Comparison of ENCODE assay signal across 18 mouse cellular contexts in genomic region chr16:19062557-19063400, GRCm38 (mm10).
"Had no signal": no experiment of that assay in that cellular context is flagged by ENCODE, and none has a peak within 500 bp of the region (broad histone marks: within the 10 kb centered on the region; RNA-seq: fewer than 3 reads in every experiment).

No protein-coding gene starts in this region.

- H3K9me3 ChIP-seq: liver, embryonic 12.5 days; lung, embryonic 15.5 days; megakaryocyte, embryonic 14.5 days; midbrain, embryonic 13.5 days; midbrain, embryonic 15.5 days; neural tube, embryonic 12.5 days; stomach, embryonic 15.5 days had no signal

- H3K4me2 ChIP-seq: liver, embryonic 12.5 days; lung, embryonic 15.5 days; midbrain, embryonic 11.5 days; midbrain, embryonic 13.5 days; midbrain, embryonic 15.5 days; neural tube, embryonic 12.5 days; stomach, embryonic 15.5 days had no signal

- H3K27ac ChIP-seq: liver, embryonic 12.5 days; liver, embryonic 14.5 days; lung, embryonic 15.5 days; macrophage; midbrain, embryonic 13.5 days; midbrain, embryonic 15.5 days; neural tube, embryonic 12.5 days; stomach, embryonic 15.5 days; stomach, postnatal 0 days had no signal

- H3K36me3 ChIP-seq: liver, embryonic 12.5 days; lung, embryonic 15.5 days; midbrain, embryonic 13.5 days; midbrain, embryonic 15.5 days; neural tube, embryonic 12.5 days; stomach, embryonic 15.5 days had no signal

- H3K27me3 ChIP-seq: liver, embryonic 12.5 days; lung, embryonic 15.5 days; megakaryocyte, embryonic 14.5 days; midbrain, embryonic 13.5 days; midbrain, embryonic 15.5 days; neural tube, embryonic 12.5 days; stomach, embryonic 15.5 days had no signal

- DNase-seq: lung, adult 18-20 months; lung, postnatal 14 days; lung, postnatal 36 days; right cerebral cortex, postnatal 14 days; thymus, adult 2 months; thymus, postnatal 25 days; thymus, postnatal 4 days had no signal

- H3K4me3 ChIP-seq: liver, embryonic 12.5 days; lung, embryonic 15.5 days; megakaryocyte, embryonic 14.5 days; midbrain, embryonic 13.5 days; midbrain, embryonic 15.5 days; neural tube, embryonic 12.5 days; stomach, embryonic 15.5 days had no signal

- H3K9ac ChIP-seq: liver, embryonic 12.5 days; liver, embryonic 14.5 days; lung, embryonic 15.5 days; midbrain, embryonic 13.5 days; midbrain, embryonic 15.5 days; neural tube, embryonic 12.5 days; stomach, embryonic 15.5 days had no signal

- H3K4me1 ChIP-seq: liver, embryonic 12.5 days; lung, embryonic 15.5 days; megakaryocyte, embryonic 14.5 days; midbrain, embryonic 13.5 days; midbrain, embryonic 15.5 days; neural tube, embryonic 12.5 days; stomach, embryonic 15.5 days had no signal
